Mouse (Mus musculus) heart, embryonic 13.5 days (tissue): ENCODE results near the gene Islr. TPM values are rescaled to one million over a fixed set of nuclear protein-coding genes. Genes with fewer than 3 reads are reported as not detected.

ENCODE experiments used
- ATAC-seq: fragments of 200-750 bp; cut with Nextera tagmentation; 2 replicates; pipeline ENCODE4 v1.8.0; 2017; ENCODE audit warnings: moderate TSS enrichment; ENCODE audit not compliant: insufficient number of reproducible peaks, low FRiP score, low TSS enrichment; ENCODE audit errors: extremely low read depth
- H3K27ac ChIP-seq: fragments of 300-500 bp; sonication (generic); replicated peaks from 2 replicates; pipeline ENCODE4 v1.5.1; 2015; ENCODE audit warnings: moderate library complexity, mild to moderate bottlenecking, inconsistent platforms
- H3K27me3 ChIP-seq: fragments of 300-500 bp; sonication (generic); replicated peaks from 2 replicates; pipeline ENCODE4 v1.6.1; 2015; ENCODE audit warnings: mild to moderate bottlenecking, inconsistent platforms
- H3K36me3 ChIP-seq: fragments of 300-500 bp; sonication (generic); 2 replicates; pipeline ENCODE4 v1.6.1; 2015; ENCODE audit warnings: mild to moderate bottlenecking, inconsistent platforms
- H3K4me1 ChIP-seq: fragments of 300-500 bp; sonication (generic); 2 replicates; pipeline ENCODE4 v1.6.1; 2015; ENCODE audit warnings: inconsistent platforms
- H3K4me2 ChIP-seq: fragments of 300-500 bp; sonication (generic); 2 replicates; pipeline ENCODE4 v1.6.1; 2015; ENCODE audit warnings: inconsistent platforms, mild to moderate bottlenecking, moderate library complexity
- H3K4me3 ChIP-seq: fragments of 300-500 bp; sonication (generic); 2 replicates; pipeline ENCODE4 v1.5.1; 2015; ENCODE audit warnings: moderate library complexity, mild to moderate bottlenecking, inconsistent platforms
- H3K9ac ChIP-seq: fragments of 300-500 bp; sonication (generic); 2 replicates; pipeline ENCODE4 v1.6.1; 2015; ENCODE audit warnings: inconsistent platforms, mild to moderate bottlenecking, moderate library complexity
- H3K9me3 ChIP-seq: fragments of 300-500 bp; sonication (generic); 2 replicates; pipeline ENCODE4 v1.6.1; 2016; ENCODE audit warnings: inconsistent platforms
- WGBS: fragments of 180-500 bp; shearing (Covaris S2); methylation state at CpG from one replicate; pipeline ENCODE4 v1.1.7; 2015; ENCODE audit warnings: mixed read lengths; 5-methylcytosine and 5-hydroxymethylcytosine counted together
- polyA plus RNA-seq: library from polyadenylated mRNA; unstranded; fragments of >200 nt; fragmentation: Nextera tagmentation; extraction: Ambion mirVana; gene quantifications from 2 replicates; pipeline ENCODE4 v1.2.1, GENCODE M21; 2015

Gene Islr
- polyA plus RNA-seq, 1 experiment from 2014 or later, result 23.3 TPM

GRCm38 (mm10) chr9:58143419-58143818 is 60.7 kb downstream of the Islr start:
- no peak overlapping the region for H3K27ac ChIP-seq
- peaks cover 22% of the 10 kb centered on the region for H3K4me1 ChIP-seq
- no peak for ATAC-seq

GRCm38 (mm10) chr9:58139947-58140346 is 64.2 kb downstream of the Islr start:
- peaks cover 82% of the 10 kb centered on the region for H3K27me3 ChIP-seq
- H3K36me3 ChIP-seq, result no peaks in the 10 kb centered on the region
- H3K4me1 ChIP-seq, result peaks cover 36% of the 10 kb centered on the region
- H3K4me3 ChIP-seq, result no peak overlapping the region
- H3K27ac ChIP-seq, result no peak overlapping the region
- H3K9me3 ChIP-seq, result no peaks in the 10 kb centered on the region
- H3K4me2 ChIP-seq, result no peak overlapping the region
- WGBS, result 38% methylated on average over 6 of the region's 6 CpGs
- H3K9ac ChIP-seq, result no peak overlapping the region; the same call in 1 of the 2 replicates
- no peak for ATAC-seq

More at GRCm38 (mm10) chr9:58143419-58143818, 60.7 kb downstream of the Islr start:
- WGBS, result 27% methylated on average over 7 of the region's 7 CpGs
- no peak overlapping the region for H3K9ac ChIP-seq
- H3K4me2 ChIP-seq, result no peak overlapping the region
- H3K36me3 ChIP-seq, result no peaks in the 10 kb centered on the region
- H3K9me3 ChIP-seq, result no peaks in the 10 kb centered on the region
- H3K27me3 ChIP-seq, result peaks cover 70% of the 10 kb centered on the region
- no peak overlapping the region for H3K4me3 ChIP-seq

GRCm38 (mm10) chr9:58135921-58136321 is 68.2 kb downstream of the Islr start:
- Histone ChIP-seq H3K27me3 (peaks cover 98% of the 10 kb centered on the region), H3K9ac (no peak overlapping the region), H3K36me3 (no peaks in the 10 kb centered on the region), H3K27ac (no peak overlapping the region), H3K9me3 (no peaks in the 10 kb centered on the region), H3K4me1 (peaks cover 54% of the 10 kb centered on the region), H3K4me2 (no peak overlapping the region), H3K4me3 (no peak overlapping the region)
- no peak for ATAC-seq
- 23% methylated on average over 2 of the region's 2 CpGs for whole genome bisulfite sequencing

DNA sequence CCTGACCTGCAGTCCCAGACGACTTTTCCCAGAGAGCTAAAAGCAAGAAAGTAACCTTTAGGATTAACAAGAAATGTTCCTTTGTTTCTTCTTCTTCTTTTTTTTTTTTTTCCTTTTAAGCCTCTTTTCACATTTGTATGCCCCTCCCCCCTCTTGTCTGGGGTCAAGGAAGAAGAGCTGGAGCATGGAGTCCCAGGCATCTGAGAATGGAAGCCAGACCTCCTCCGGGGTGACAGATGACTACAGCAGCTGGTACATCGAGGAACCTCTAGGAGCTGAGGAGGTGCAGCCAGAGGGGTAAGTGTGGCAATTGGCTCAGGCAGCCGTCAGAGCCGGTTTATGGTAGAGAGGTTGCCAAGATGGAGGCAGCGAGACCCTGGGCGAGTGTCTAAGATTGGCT is 69.2 kb downstream of the Islr start:
- no peak overlapping the region for H3K27ac ChIP-seq
- no peaks in the 10 kb centered on the region for H3K36me3 ChIP-seq
- WGBS, result 28% methylated on average over 7 of the region's 7 CpGs
- H3K9ac ChIP-seq, result no peak overlapping the region
- H3K4me3 ChIP-seq, result no peak overlapping the region
- peaks cover 96% of the 10 kb centered on the region for H3K27me3 ChIP-seq
- no peak for ATAC-seq
- no peaks in the 10 kb centered on the region for H3K9me3 ChIP-seq
- H3K4me2 ChIP-seq, result no peak overlapping the region
- H3K4me1 ChIP-seq, result peaks cover 58% of the 10 kb centered on the region

GRCm38 (mm10) chr9:58133893-58134884 is 69.9 kb downstream of the Islr start:
- no peak overlapping the region for H3K4me3 ChIP-seq
- H3K9ac ChIP-seq, result no peak overlapping the region
- no peak for ATAC-seq
- H3K4me2 ChIP-seq, result no peak overlapping the region
- H3K36me3 ChIP-seq, result no peaks in the 10 kb centered on the region
- H3K4me1 ChIP-seq, result peaks cover 60% of the 10 kb centered on the region
- H3K27me3 ChIP-seq, result peaks cover 96% of the 10 kb centered on the region
- no peaks in the 10 kb centered on the region for H3K9me3 ChIP-seq
- H3K27ac ChIP-seq, result no peak overlapping the region
- 16% methylated on average over 17 of the region's 17 CpGs for WGBS

GRCm38 (mm10) chr9:58131735-58132134 is 72.4 kb downstream of the Islr start:
- no peak for ATAC-seq
- H3K4me3 ChIP-seq, result no peak overlapping the region

DNA sequence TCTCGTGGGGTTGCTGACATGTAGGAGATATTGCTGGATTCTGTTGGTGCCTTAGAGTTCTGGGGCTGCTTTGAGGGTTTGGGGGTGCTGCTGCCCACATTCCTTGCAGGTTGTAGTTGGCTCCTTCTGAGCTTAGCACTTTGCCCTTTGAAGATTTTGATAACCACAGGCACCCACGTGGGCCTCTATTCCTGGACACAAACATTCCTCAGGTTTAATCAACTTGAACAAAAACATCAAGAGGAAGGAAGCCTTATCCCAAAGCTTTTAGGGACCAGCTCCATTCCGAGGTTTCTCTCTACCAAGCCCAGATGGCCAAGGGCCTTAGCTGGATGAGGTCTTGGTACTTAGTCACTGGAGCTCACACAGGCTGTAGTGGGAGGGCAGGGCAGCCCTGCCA is 73.2 kb downstream of the Islr start:
- Histone ChIP-seq H3K4me2 (no peak overlapping the region), H3K4me1 (peaks cover 66% of the 10 kb centered on the region), H3K4me3 (no peak overlapping the region), H3K27me3 (peaks cover 83% of the 10 kb centered on the region), H3K9me3 (no peaks in the 10 kb centered on the region), H3K9ac (no peak overlapping the region), H3K27ac (no peak overlapping the region), H3K36me3 (no peaks in the 10 kb centered on the region)
- WGBS, result 27% methylated on average over 3 of the region's 3 CpGs
- ATAC-seq, result no peak

More at GRCm38 (mm10) chr9:58131735-58132134, 72.4 kb downstream of the Islr start:
- no peak overlapping the region for H3K4me2 ChIP-seq
- no peak overlapping the region for H3K9ac ChIP-seq
- H3K4me1 ChIP-seq, result peaks cover 70% of the 10 kb centered on the region
- H3K27me3 ChIP-seq, result peaks cover 91% of the 10 kb centered on the region
- WGBS, result 62% methylated on average over 7 of the region's 7 CpGs
- no peak overlapping the region for H3K27ac ChIP-seq
- no peaks in the 10 kb centered on the region for H3K36me3 ChIP-seq
- H3K9me3 ChIP-seq, result no peaks in the 10 kb centered on the region

DNA sequence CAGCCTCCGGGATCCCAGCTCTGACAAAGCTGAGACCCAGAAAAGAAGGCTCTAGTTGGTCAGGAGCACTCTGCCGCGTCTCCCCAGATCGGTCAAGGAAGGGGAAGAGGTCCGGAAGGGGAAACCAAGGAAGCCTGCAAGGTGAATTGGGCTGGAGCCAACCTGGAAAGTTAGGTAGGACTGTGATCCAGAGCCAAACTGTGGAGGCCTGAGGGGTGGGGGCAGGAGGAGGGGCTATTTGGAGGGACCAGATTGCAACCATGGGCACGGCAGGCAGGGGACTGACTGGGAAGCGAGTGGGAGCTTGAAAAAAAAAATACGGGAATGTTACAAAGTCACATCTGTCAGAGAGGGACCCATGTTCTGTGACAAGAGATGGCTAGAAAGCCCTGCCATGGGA is 74.6 kb downstream of the Islr start:
- H3K27me3 ChIP-seq, result peaks cover 69% of the 10 kb centered on the region
- H3K9me3 ChIP-seq, result no peaks in the 10 kb centered on the region
- H3K27ac ChIP-seq, result no peak overlapping the region
- H3K36me3 ChIP-seq, result no peaks in the 10 kb centered on the region
- peak overlapping the region; percentile 43 for H3K4me2 ChIP-seq
- peaks cover 58% of the 10 kb centered on the region for H3K4me1 ChIP-seq
- ATAC-seq, result no peak
- 0 out of 2 replicates have a peak overlapping the region, but pooled peaks have one; percentile 44 for H3K9ac ChIP-seq
- WGBS, result 20% methylated on average over 8 of the region's 8 CpGs
- H3K4me3 ChIP-seq, result no peak overlapping the region

DNA sequence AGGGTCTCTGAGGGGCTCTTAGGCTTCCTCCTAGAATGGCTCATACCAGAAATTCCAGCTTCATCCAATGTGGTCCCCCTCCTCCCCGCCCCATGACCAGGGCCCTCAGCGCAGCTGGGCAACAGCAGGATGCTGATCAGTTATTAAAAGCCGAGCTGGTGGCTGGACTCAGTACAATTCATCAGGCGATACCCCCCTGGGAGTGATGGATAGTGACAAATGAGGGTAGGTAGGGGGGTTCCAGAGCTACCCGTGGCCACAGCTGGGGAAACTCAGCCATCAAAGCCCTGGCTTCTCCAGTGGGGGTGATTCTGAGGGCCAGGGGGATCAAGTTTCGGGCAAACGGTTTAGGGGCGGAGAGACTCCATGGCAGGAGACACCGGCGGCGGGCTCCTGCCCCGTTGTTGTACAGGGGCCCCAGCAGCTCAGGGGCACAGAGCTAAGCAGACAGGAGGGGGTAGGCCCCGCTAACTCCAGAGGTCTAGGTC is 75.1 kb downstream of the Islr start:
- ATAC-seq, result no peak
- Histone ChIP-seq H3K4me2 (peak overlapping the region; percentile 43), H3K27ac (no peak overlapping the region), H3K4me1 (peaks cover 53% of the 10 kb centered on the region), H3K27me3 (peaks cover 69% of the 10 kb centered on the region), H3K36me3 (no peaks in the 10 kb centered on the region), H3K9ac (peak overlapping the region; percentile 44; the same call in 1 of the 2 replicates), H3K4me3 (no peak overlapping the region), H3K9me3 (no peaks in the 10 kb centered on the region)
- 9% methylated on average over 13 of the region's 13 CpGs for WGBS

- WGBS, result 37% methylated on average over 4 of the region's 4 CpGs
- ATAC-seq, result no peak
Measured at GRCm38 (mm10) chr9:58125811-58126210, 78.3 kb downstream of the Islr start.

DNA sequence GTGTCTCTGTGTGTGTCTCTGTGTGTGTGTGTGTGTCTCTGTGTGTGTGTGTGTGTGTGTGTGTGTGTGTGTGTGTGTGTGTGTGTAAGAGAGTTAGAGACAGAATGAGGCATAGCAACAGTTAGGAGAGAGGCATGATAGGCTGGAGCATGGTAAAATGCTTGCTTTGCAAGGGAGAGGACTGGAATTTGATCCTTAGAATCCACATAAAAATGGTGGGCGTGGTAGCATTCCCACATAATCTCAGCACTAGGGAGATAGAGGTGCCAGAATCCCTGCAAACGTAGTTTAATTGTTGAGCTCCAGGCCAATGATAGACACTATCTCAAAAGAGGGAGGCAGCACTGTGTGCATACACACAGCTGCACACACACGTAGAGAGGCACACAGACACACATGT is 79.0 kb downstream of the Islr start:
- no peaks in the 10 kb centered on the region for H3K36me3 ChIP-seq
- H3K27ac ChIP-seq, result no peak overlapping the region
- no peak for ATAC-seq
- H3K9me3 ChIP-seq, result no peaks in the 10 kb centered on the region
- no peak overlapping the region for H3K4me3 ChIP-seq
- H3K27me3 ChIP-seq, result peaks cover 54% of the 10 kb centered on the region
- no peak overlapping the region for H3K4me2 ChIP-seq
- 36% methylated on average over 3 of the region's 3 CpGs for WGBS
- 0 out of 2 replicates have a peak overlapping the region, but pooled peaks have one; percentile 3 for H3K9ac ChIP-seq
- H3K4me1 ChIP-seq, result peaks cover 44% of the 10 kb centered on the region

More at GRCm38 (mm10) chr9:58125811-58126210, 78.3 kb downstream of the Islr start:
- no peaks in the 10 kb centered on the region for H3K9me3 ChIP-seq
- H3K4me1 ChIP-seq, result peaks cover 43% of the 10 kb centered on the region
- H3K27ac ChIP-seq, result no peak overlapping the region
- H3K36me3 ChIP-seq, result no peaks in the 10 kb centered on the region
- no peak overlapping the region for H3K4me3 ChIP-seq
- peaks cover 60% of the 10 kb centered on the region for H3K27me3 ChIP-seq
- H3K4me2 ChIP-seq, result no peak overlapping the region
- no peak overlapping the region for H3K9ac ChIP-seq
